Comparison of ENCODE assay signal across 14 mouse cellular contexts in genomic region chr17:87405576-87405975, GRCm38 (mm10). TPM values are rescaled to one million over a fixed set of nuclear protein-coding genes. Genes with fewer than 3 reads are reported as not detected.
DNase-seq lines count a peak whose midpoint lies in the region; ATAC-seq and TF ChIP-seq lines count a peak whose summit lies in the region.
"Had no signal": no experiment of that assay in that cellular context is flagged by ENCODE, and none has a peak within 500 bp of the region (broad histone marks: within the 10 kb centered on the region; RNA-seq: fewer than 3 reads in every experiment).

No protein-coding gene starts in this region.

- H3K4me3 ChIP-seq in C2C12 (ENCODE audit: insufficient read depth, poor library complexity, severe bottlenecking): no peak overlapping the region
- no peak overlapping the region for H3K4me3 ChIP-seq in embryonic facial prominence, embryonic 14.5 days (ENCODE audit: low read depth, low read length)
- H3K4me3 ChIP-seq in midbrain, postnatal 0 days (ENCODE audit: low read depth, low read length): no peak overlapping the region
- H3K4me3 ChIP-seq: lung, embryonic 15.5 days had no signal

- no peaks in the 10 kb centered on the region for H3K36me3 ChIP-seq in C2C12 (ENCODE audit: control insufficient read depth, insufficient read depth)
- no peaks in the 10 kb centered on the region for H3K36me3 ChIP-seq in embryonic facial prominence, embryonic 14.5 days (ENCODE audit: control insufficient read depth, insufficient read depth, low read length)
- H3K36me3 ChIP-seq in midbrain, postnatal 0 days (ENCODE audit: insufficient read depth, low read length): no peaks in the 10 kb centered on the region
- H3K36me3 ChIP-seq: lung, embryonic 15.5 days had no signal

- no peaks in the 10 kb centered on the region for H3K79me2 ChIP-seq in C2C12 (ENCODE audit: control insufficient read depth, insufficient read depth)

- 55% methylated on average over 11 of the region's 11 CpGs for WGBS in embryonic facial prominence, embryonic 14.5 days
- WGBS in midbrain, postnatal 0 days: 74% methylated on average over 11 of the region's 11 CpGs

- H3K4me1 ChIP-seq in embryonic facial prominence, embryonic 14.5 days (ENCODE audit: control insufficient read depth, insufficient read depth, low read length): peaks cover 4% of the 10 kb centered on the region; the same call in 1 of the 2 replicates
- H3K4me1 ChIP-seq in midbrain, postnatal 0 days (ENCODE audit: insufficient read depth, low read length): no peaks in the 10 kb centered on the region
- H3K4me1 ChIP-seq: lung, embryonic 15.5 days had no signal

- DNase-seq in heart, adult 18-20 months: peak; percentile 26 to 62
- no peak for DNase-seq in heart, postnatal 36 days
- peak; percentile 36 for DNase-seq in embryonic facial prominence, embryonic 14.5 days (ENCODE audit: low spot score)
- DNase-seq in lung, postnatal 25 days (ENCODE audit: low spot score): peak; percentile 45
- DNase-seq in kidney, adult 8-10 months: no peak
- no peak for DNase-seq in thymus, postnatal 25 days
- DNase-seq in midbrain, postnatal 0 days (ENCODE audit: low spot score): no peak
- DNase-seq: cerebellum, adult 2 months; heart, postnatal 10 days had no signal

- H3K9me3 ChIP-seq in embryonic facial prominence, embryonic 14.5 days (ENCODE audit: control insufficient read depth, low read length): no peaks in the 10 kb centered on the region
- no peaks in the 10 kb centered on the region for H3K9me3 ChIP-seq in midbrain, postnatal 0 days (ENCODE audit: low read length)
- H3K9me3 ChIP-seq: lung, embryonic 15.5 days had no signal

- H3K79me3 ChIP-seq in C2C12 (ENCODE audit: low read depth): no peaks in the 10 kb centered on the region

- H3K4me2 ChIP-seq in embryonic facial prominence, embryonic 14.5 days (ENCODE audit: low read depth, low read length): no peak overlapping the region
- H3K4me2 ChIP-seq in midbrain, postnatal 0 days (ENCODE audit: low read depth, low read length, poor library complexity, severe bottlenecking): no peak overlapping the region
- H3K4me2 ChIP-seq: lung, embryonic 15.5 days had no signal

- intact Hi-C loops in heart, postnatal 36 days (cut with DNase I): no loop called here

- no peak overlapping the region for H3K9ac ChIP-seq in embryonic facial prominence, embryonic 14.5 days (ENCODE audit: low read depth, low read length)
- no peak overlapping the region for H3K9ac ChIP-seq in midbrain, postnatal 0 days (replicated peaks; ENCODE audit: low read length, poor library complexity, severe bottlenecking)
- H3K9ac ChIP-seq: lung, embryonic 15.5 days had no signal

- H3K27ac ChIP-seq in embryonic facial prominence, embryonic 14.5 days (replicated peaks; ENCODE audit: low read depth, low read length): no peak overlapping the region
- no peak overlapping the region for H3K27ac ChIP-seq in midbrain, postnatal 0 days (ENCODE audit: low read depth, low read length)
- H3K27ac ChIP-seq: lung, embryonic 15.5 days had no signal

- TF ChIP-seq CTCF in C2C12 (IDR thresholded peaks at IDR 0.05; ENCODE audit: control insufficient read depth, insufficient read depth, insufficient read length): no peak
- TF ChIP-seq CTCF in midbrain, postnatal 0 days (IDR thresholded peaks at IDR 0.05): no peak

- H3K27me3 ChIP-seq in C2C12 (ENCODE audit: control insufficient read depth, insufficient read depth, insufficient read length): no peaks in the 10 kb centered on the region
- no peaks in the 10 kb centered on the region for H3K27me3 ChIP-seq in embryonic facial prominence, embryonic 14.5 days (replicated peaks; ENCODE audit: control insufficient read depth, insufficient read depth, low read length)
- no peaks in the 10 kb centered on the region for H3K27me3 ChIP-seq in midbrain, postnatal 0 days (ENCODE audit: insufficient read depth, low read length)
- H3K27me3 ChIP-seq: lung, embryonic 15.5 days had no signal

- ATAC-seq in embryonic facial prominence, embryonic 14.5 days (ENCODE audit: low read depth): 0 out of 2 replicates have a peak, but pooled peaks have one; percentile 33
- no peak for ATAC-seq in midbrain, postnatal 0 days (ENCODE audit: low FRiP score)

- H3ac ChIP-seq in C2C12 (ENCODE audit: control insufficient read depth, insufficient read length, low read depth): no peak overlapping the region

TF ChIP-seq in C2C12, 6 proteins besides CTCF, POLR2A, EP300 and RAD21:
- TF ChIP-seq CEBPB (IDR thresholded peaks at IDR 0.05; ENCODE audit: low read depth) (peak; percentile 93), USF1 (IDR thresholded peaks at IDR 0.05; ENCODE audit: low read depth) (peak; percentile 34), MAX (IDR thresholded peaks at IDR 0.05) (peak; percentile 95), MYOD1 (IDR thresholded peaks at IDR 0.05; ENCODE audit: control insufficient read depth, insufficient read length, low read depth) (no peak), FOSL1 (IDR thresholded peaks at IDR 0.05; ENCODE audit: insufficient read depth, low read length, poor library complexity, severe bottlenecking) (no peak), MYOG (IDR thresholded peaks at IDR 0.05; ENCODE audit: control insufficient read depth, extremely low read depth, insufficient read length) (no peak)

RNA-seq across cellular contexts. Expression of gene Stpg4, which starts 22.0 kb away (rescaled TPM):
- total RNA-seq in heart, adult 18-20 months (2021): not detected
- total RNA-seq in heart, postnatal 36 days (2021): not detected
- not detected for polyA plus RNA-seq in C2C12 (2012; fragmentation: generic; extraction: Trizol)
- not detected in 2 replicates for polyA plus RNA-seq in embryonic facial prominence, embryonic 14.5 days (2014; fragmentation: Nextera tagmentation; extraction: Ambion mirVana)
- not detected in 2 replicates for total RNA-seq in midbrain, postnatal 0 days (2014; rRNA removed)
- polyA plus RNA-seq in midbrain, postnatal 0 days (2015; fragmentation: Nextera tagmentation; extraction: Ambion mirVana): 0.27 and 0.28 TPM in 2 replicates
- total RNA-seq: gastrocnemius, adult 8-10 months; heart, postnatal 10 days; layer of hippocampus, postnatal 14 days had no signal
- polyA plus RNA-seq: cerebellum, adult 2 months; intestine, embryonic 14.5 days; lung, embryonic 15.5 days had no signal

RNA-seq across cellular contexts. Expression of gene Calm2, which starts 41.2 kb away (rescaled TPM):
- total RNA-seq in heart, adult 18-20 months (2021): 100 to 1,000 TPM; 153 TPM
- total RNA-seq in heart, postnatal 36 days (2021): 100 to 1,000 TPM; 133 to 154 TPM
- 321 TPM for polyA plus RNA-seq in C2C12 (2012; fragmentation: generic; extraction: Trizol)
- polyA plus RNA-seq in embryonic facial prominence, embryonic 14.5 days (2014; fragmentation: Nextera tagmentation; extraction: Ambion mirVana): 1,001 and 1,028 TPM in 2 replicates
- 1,303 and 1,380 TPM in 2 replicates for total RNA-seq in midbrain, postnatal 0 days (2014; rRNA removed)
- polyA plus RNA-seq in midbrain, postnatal 0 days (2015; fragmentation: Nextera tagmentation; extraction: Ambion mirVana): 3,238 and 3,263 TPM in 2 replicates

Comparison
In these comparisons a context has a peak if more than half of its experiments do, and no peak if none do; other contexts are left out.
1. DNase-seq: peak in heart, adult 18-20 months (2 of 2), embryonic facial prominence, embryonic 14.5 days (single experiment) and lung, postnatal 25 days (single experiment); none in heart, postnatal 36 days (0 of 2), kidney, adult 8-10 months (0 of 2), thymus, postnatal 25 days (single experiment) and midbrain, postnatal 0 days (single experiment).